Mouse (Mus musculus) stomach, postnatal 0 days (tissue): ENCODE data around the gene Lpar3. TPM values are rescaled to one million over a fixed set of nuclear protein-coding genes. Genes with fewer than 3 reads are reported as not detected.
A peak's percentile ranks its signal among the peaks of the same experiment; 100 is the strongest.

ENCODE experiments used
- ATAC-seq: fragments of 200-750 bp; cut with Nextera tagmentation; 2 replicates; pipeline ENCODE4 v1.8.0; 2017; ENCODE audit not compliant: low FRiP score, low TSS enrichment
- DNase-seq: peaks from one replicate; pipeline ENCODE4 v3.0.0-alpha.2; 2016; ENCODE audit warnings: low spot score
- H3K27ac ChIP-seq: fragments of 300-500 bp; sonication (generic); replicated peaks from 2 replicates; pipeline ENCODE4 v1.5.1; 2014; ENCODE audit warnings: mild to moderate bottlenecking, control low read depth
- H3K27me3 ChIP-seq: fragments of 300-500 bp; sonication (generic); 2 replicates; pipeline ENCODE4 v1.6.1; 2014; ENCODE audit warnings: low read length; ENCODE audit not compliant: control insufficient read depth, insufficient read depth
- H3K36me3 ChIP-seq: fragments of 300-500 bp; sonication (generic); 2 replicates; pipeline ENCODE4 v1.6.1; 2014; ENCODE audit warnings: low read length, mixed read lengths; ENCODE audit not compliant: control insufficient read depth, insufficient read depth
- H3K4me1 ChIP-seq: fragments of 300-500 bp; sonication (generic); replicated peaks from 2 replicates; pipeline ENCODE4 v1.6.1; 2014; ENCODE audit warnings: antibody characterized with exemption; ENCODE audit not compliant: control insufficient read depth, insufficient read depth
- H3K4me2 ChIP-seq: fragments of 300-500 bp; sonication (generic); replicated peaks from 2 replicates; pipeline ENCODE4 v1.6.1; 2014; ENCODE audit warnings: low read depth, mild to moderate bottlenecking, control low read depth, moderate library complexity
- H3K4me3 ChIP-seq: fragments of 300-500 bp; sonication (generic); 2 replicates; pipeline ENCODE4 v1.5.1; 2014; ENCODE audit warnings: low read depth, low read length, control low read depth
- H3K9ac ChIP-seq: fragments of 300-500 bp; sonication (generic); 2 replicates; pipeline ENCODE4 v1.6.1; 2014; ENCODE audit warnings: mild to moderate bottlenecking, low read length, control low read depth, mixed read lengths
- H3K9me3 ChIP-seq: fragments of 300-500 bp; sonication (generic); 2 replicates; pipeline ENCODE4 v1.6.1; 2016; ENCODE audit warnings: low read length; ENCODE audit not compliant: control insufficient read depth
- CTCF ChIP-seq: IDR thresholded peaks from 2 replicates; pipeline ENCODE4 v1.5.1; 2016; ENCODE audit warnings: antibody characterized with exemption, low read depth, mild to moderate bottlenecking, moderate library complexity
- EP300 ChIP-seq: optimal IDR thresholded peaks from 2 replicates; pipeline ENCODE3; 2016; ENCODE audit warnings: antibody characterized with exemption
- WGBS: fragments of 180-500 bp; shearing (Covaris S2); extraction: QIAGEN DNeasy Blood & Tissue Kit; methylation state at CpG from one replicate; pipeline ENCODE4 v1.1.7; 2014; 5-methylcytosine and 5-hydroxymethylcytosine counted together
- polyA plus RNA-seq: library from polyadenylated mRNA; unstranded; fragments of >200 nt; fragmentation: Nextera tagmentation; extraction: Ambion mirVana; gene quantifications from 2 replicates; pipeline ENCODE4 v1.2.1, GENCODE M21; 2015

Gene Lpar3
- polyA plus RNA-seq, 1 experiment from 2014 or later: 0.38 TPM

DNA sequence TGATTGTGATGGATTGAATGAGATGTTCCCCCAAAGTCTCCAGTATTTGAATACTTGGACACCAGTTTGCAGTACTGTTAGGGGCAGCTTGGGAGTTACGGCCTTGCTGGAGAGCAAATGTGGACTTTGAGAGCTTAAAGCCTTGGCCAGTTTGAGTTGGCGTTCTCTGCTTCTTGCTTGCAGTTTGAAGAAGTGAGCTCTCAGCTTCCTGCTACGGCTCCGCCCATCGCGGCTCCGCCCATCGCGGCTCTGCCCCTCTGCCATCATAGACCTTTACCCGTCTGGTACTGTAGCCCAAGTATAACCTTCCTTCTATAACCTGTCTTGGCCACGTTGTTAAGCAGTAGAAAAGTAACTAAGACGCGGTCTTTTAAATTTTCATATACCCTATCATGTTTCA lies 108.0 kb downstream of the Lpar3 start:
- Histone ChIP-seq H3K27me3 (no peaks in the 10 kb centered on the region), H3K4me3 (peak overlapping the region; percentile 27; the same call in 1 of the 2 replicates), H3K27ac (no peak overlapping the region), H3K4me1 (no peaks in the 10 kb centered on the region; the same call in 1 of the 2 replicates), H3K9ac (no peak overlapping the region), H3K4me2 (peak overlapping the region; percentile 53), H3K9me3 (no peaks in the 10 kb centered on the region), H3K36me3 (no peaks in the 10 kb centered on the region)
- TF ChIP-seq EP300: no peak
- TF ChIP-seq CTCF: no peak
- ATAC-seq (peak; percentile 69; the same call in 1 of the 2 replicates), DNase-seq (peak; percentile 70)
- 17% methylated on average over 13 of the region's 13 CpGs for WGBS

DNA sequence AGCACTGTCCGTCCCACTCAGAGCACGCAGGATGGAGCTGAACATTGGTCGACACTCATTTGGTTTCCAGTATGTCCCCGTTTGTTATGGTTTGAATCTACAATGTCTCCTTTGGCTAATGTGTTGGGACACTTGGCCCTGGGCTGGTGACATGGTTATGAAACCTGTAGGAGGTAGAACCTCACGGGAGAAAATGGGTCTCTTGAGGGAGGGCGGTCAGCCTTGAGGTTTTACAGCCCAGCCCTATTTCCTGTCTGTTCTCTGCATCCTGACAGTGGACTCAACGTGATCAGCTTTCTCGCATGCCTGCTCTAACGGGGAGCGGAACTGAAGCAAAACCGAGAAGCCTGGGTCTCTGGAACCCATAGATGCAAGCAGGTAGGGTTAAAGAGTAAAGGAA lies 111.1 kb downstream of the Lpar3 start:
- Histone ChIP-seq H3K27me3 (no peaks in the 10 kb centered on the region), H3K4me2 (no peak overlapping the region), H3K4me1 (no peaks in the 10 kb centered on the region; the same call in 1 of the 2 replicates), H3K36me3 (no peaks in the 10 kb centered on the region), H3K9ac (no peak overlapping the region), H3K9me3 (no peaks in the 10 kb centered on the region), H3K4me3 (no peak overlapping the region), H3K27ac (no peak overlapping the region)
- 79% methylated on average over 11 of the region's 11 CpGs for WGBS
- TF ChIP-seq CTCF (no peak), EP300 (no peak)
- no peak for DNase-seq
- no peak for ATAC-seq

DNA sequence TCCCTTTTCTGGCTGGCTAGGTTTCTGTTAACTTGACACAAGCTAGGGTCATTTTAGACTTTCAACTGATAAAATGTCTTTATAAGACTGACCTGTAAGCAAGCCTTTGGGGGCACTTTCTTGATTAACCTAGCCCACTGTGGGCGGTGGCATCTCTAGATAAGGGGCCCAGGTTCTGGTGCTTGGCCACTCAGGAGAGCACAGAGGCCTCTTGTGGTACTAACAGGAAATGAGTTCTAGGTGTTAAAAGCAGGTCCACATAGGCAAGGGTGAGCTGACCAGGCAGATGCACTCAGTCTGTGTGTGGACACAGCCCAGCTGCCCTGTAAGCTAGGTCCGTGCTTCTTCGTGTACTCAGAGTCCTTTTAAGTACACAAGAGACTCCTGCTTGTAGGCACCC lies 112.5 kb downstream of the Lpar3 start:
- ATAC-seq (no peak), DNase-seq (no peak)
- H3K36me3 ChIP-seq: no peaks in the 10 kb centered on the region
- H3K9me3 ChIP-seq: no peaks in the 10 kb centered on the region
- H3K4me1 ChIP-seq: no peaks in the 10 kb centered on the region; the same call in 1 of the 2 replicates
- H3K9ac ChIP-seq: no peak overlapping the region
- 63% methylated on average over 3 of the region's 3 CpGs for WGBS
- no peak overlapping the region for H3K27ac ChIP-seq
- no peak overlapping the region for H3K4me3 ChIP-seq
- TF ChIP-seq EP300: no peak
- TF ChIP-seq CTCF: no peak
- no peaks in the 10 kb centered on the region for H3K27me3 ChIP-seq
- H3K4me2 ChIP-seq: no peak overlapping the region

DNA sequence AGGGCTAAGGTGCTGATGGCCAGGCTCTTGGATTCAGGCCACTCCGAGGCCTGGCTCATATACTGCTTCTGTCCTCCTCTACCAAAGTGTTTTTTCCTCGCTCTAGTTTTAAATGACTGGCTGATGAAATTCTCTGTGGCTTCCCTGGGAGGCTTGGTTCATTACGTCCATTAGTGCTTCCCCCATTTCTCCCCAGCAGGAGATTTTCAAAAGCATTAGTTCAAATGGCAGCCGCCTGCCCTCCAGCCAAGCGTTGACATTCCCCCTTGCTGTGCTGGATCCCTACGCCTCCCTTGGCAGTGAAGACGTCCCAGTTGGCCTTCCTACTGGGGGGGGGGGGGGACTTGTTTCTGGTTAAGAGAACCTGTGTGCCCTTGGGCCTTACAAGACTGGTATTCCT lies 113.3 kb downstream of the Lpar3 start:
- 62% methylated on average over 7 of the region's 7 CpGs for WGBS
- no peak overlapping the region for H3K9ac ChIP-seq

More for the DNA sequence above, 113.3 kb downstream of the Lpar3 start:
- Histone ChIP-seq H3K36me3 (no peaks in the 10 kb centered on the region), H3K27ac (no peak overlapping the region), H3K4me2 (no peak overlapping the region), H3K4me3 (no peak overlapping the region), H3K9me3 (no peaks in the 10 kb centered on the region), H3K4me1 (no peaks in the 10 kb centered on the region), H3K27me3 (no peaks in the 10 kb centered on the region)
- DNase-seq: no peak
- ATAC-seq: no peak
- no peak for TF ChIP-seq EP300
- no peak for TF ChIP-seq CTCF

Other genes with a start within 250 kb of the Lpar3 start
- 1.4 and 1.6 TPM in 2 replicates for gene Syde2, start 233.1 kb upstream of the Lpar3 start, polyA plus RNA-seq
- gene Wdr63, start 112.8 kb upstream of the Lpar3 start, polyA plus RNA-seq: 0.62 and 0.72 TPM in 2 replicates
- gene Mcoln3, start 103.5 kb upstream of the Lpar3 start, polyA plus RNA-seq: not detected in 2 replicates
- 1.9 TPM in 2 replicates for gene Mcoln2, start 71.1 kb upstream of the Lpar3 start, polyA plus RNA-seq
- 12.9 and 14.1 TPM in 2 replicates for gene Ssx2ip, start 183.7 kb downstream of the Lpar3 start, polyA plus RNA-seq
- 7.9 and 8.7 TPM in 2 replicates for gene Ctbs, start 228.8 kb downstream of the Lpar3 start, polyA plus RNA-seq